10 mouse cellular contexts compared by ENCODE assay signal in genomic region chr1:152088030-152088429, GRCm38 (mm10). TPM values are rescaled to one million over a fixed set of nuclear protein-coding genes. Genes with fewer than 3 reads are reported as not detected.
A peak's percentile ranks its signal among the peaks of the same experiment; 100 is the strongest.
DNase-seq lines count a peak whose midpoint lies in the region; ATAC-seq and TF ChIP-seq lines count a peak whose summit lies in the region.
"Had no signal": no experiment of that assay in that cellular context is flagged by ENCODE, and none has a peak within 500 bp of the region (broad histone marks: within the 10 kb centered on the region; RNA-seq: fewer than 3 reads in every experiment).

No protein-coding gene starts in this region.

- no peaks in the 10 kb centered on the region for H3K27me3 ChIP-seq in heart, postnatal 0 days (ENCODE audit: control insufficient read depth, insufficient read depth, low read length)
- H3K27me3 ChIP-seq in embryonic facial prominence, embryonic 13.5 days = no peaks in the 10 kb centered on the region
- no peaks in the 10 kb centered on the region for H3K27me3 ChIP-seq in hindbrain, embryonic 12.5 days
- no peaks in the 10 kb centered on the region for H3K27me3 ChIP-seq in midbrain, embryonic 13.5 days

- WGBS in heart, postnatal 0 days = 71% methylated on average over 5 of the region's 5 CpGs
- WGBS in embryonic facial prominence, embryonic 13.5 days = 72% methylated on average over 5 of the region's 5 CpGs
- 61% methylated on average over 5 of the region's 5 CpGs for WGBS in hindbrain, embryonic 12.5 days
- WGBS in midbrain, embryonic 13.5 days = 46% methylated on average over 5 of the region's 5 CpGs

- intact Hi-C loops in heart, postnatal 10 days (cut with DNase I) = loop anchor here (5.0 kb wide), 1 partner anchor 199 kb away; no protein-coding TSS in a partner anchor
- intact Hi-C loops in left cerebral cortex, postnatal 14 days (cut with DNase I) = loop anchor here (5.0 to 10.0 kb wide), 3 partner anchors 83 to 266 kb away; no protein-coding TSS in a partner anchor

- peaks cover 32% of the 10 kb centered on the region for H3K4me1 ChIP-seq in heart, postnatal 0 days (ENCODE audit: control insufficient read depth, insufficient read depth)
- peaks cover 60% of the 10 kb centered on the region for H3K4me1 ChIP-seq in embryonic facial prominence, embryonic 13.5 days
- peaks cover 64% of the 10 kb centered on the region for H3K4me1 ChIP-seq in hindbrain, embryonic 12.5 days
- H3K4me1 ChIP-seq in midbrain, embryonic 13.5 days (replicated peaks) = peaks cover 68% of the 10 kb centered on the region

- H3K4me3 ChIP-seq in heart, postnatal 0 days (ENCODE audit: low read depth, low read length) = peak overlapping the region; percentile 87
- H3K4me3 ChIP-seq in embryonic facial prominence, embryonic 13.5 days = peak overlapping the region; percentile 86
- H3K4me3 ChIP-seq in hindbrain, embryonic 12.5 days = peak overlapping the region; percentile 77
- H3K4me3 ChIP-seq in midbrain, embryonic 13.5 days (replicated peaks) = peak overlapping the region; percentile 90

- H3K36me3 ChIP-seq in heart, postnatal 0 days (replicated peaks; ENCODE audit: control insufficient read depth, insufficient read depth, low read length) = no peaks in the 10 kb centered on the region
- H3K36me3 ChIP-seq in embryonic facial prominence, embryonic 13.5 days = no peaks in the 10 kb centered on the region
- no peaks in the 10 kb centered on the region for H3K36me3 ChIP-seq in hindbrain, embryonic 12.5 days
- no peaks in the 10 kb centered on the region for H3K36me3 ChIP-seq in midbrain, embryonic 13.5 days

- no peak for DNase-seq in heart, postnatal 0 days (ENCODE audit: low spot score)
- DNase-seq in heart, postnatal 10 days = no peak
- DNase-seq in left cerebral cortex, postnatal 14 days (ENCODE audit: low spot score in 2 of 2) = no peak
- no peak for DNase-seq in adrenal gland, postnatal 36 days
- no peak for DNase-seq in layer of hippocampus, adult 11-12 months (ENCODE audit: low spot score)
- DNase-seq: adrenal gland, adult 8-10 months had no signal

- no peak for ATAC-seq in heart, postnatal 0 days (ENCODE audit: insufficient read depth, low read depth)
- no peak for ATAC-seq in embryonic facial prominence, embryonic 13.5 days (ENCODE audit: insufficient number of reproducible peaks, insufficient read depth, low FRiP score, low TSS enrichment, low read depth)
- ATAC-seq in hindbrain, embryonic 12.5 days (ENCODE audit: low FRiP score) = no peak
- ATAC-seq in midbrain, embryonic 13.5 days = no peak

- no peak overlapping the region for H3K27ac ChIP-seq in heart, postnatal 0 days (ENCODE audit: low read depth)
- H3K27ac ChIP-seq in embryonic facial prominence, embryonic 13.5 days = no peak overlapping the region
- H3K27ac ChIP-seq in hindbrain, embryonic 12.5 days = no peak overlapping the region
- H3K27ac ChIP-seq in midbrain, embryonic 13.5 days = no peak overlapping the region
- H3K27ac ChIP-seq: macrophage had no signal

- peak overlapping the region; percentile 86; the same call in 1 of the 2 replicates for H3K9ac ChIP-seq in heart, postnatal 0 days (replicated peaks; ENCODE audit: low read depth, low read length)
- H3K9ac ChIP-seq in embryonic facial prominence, embryonic 13.5 days = peak overlapping the region; percentile 93; the same call in 1 of the 2 replicates
- peak overlapping the region; percentile 98 for H3K9ac ChIP-seq in hindbrain, embryonic 12.5 days
- H3K9ac ChIP-seq in midbrain, embryonic 13.5 days (replicated peaks) = peak overlapping the region; percentile 96

- no peaks in the 10 kb centered on the region for H3K9me3 ChIP-seq in heart, postnatal 0 days (replicated peaks; ENCODE audit: control insufficient read depth, low read length)
- H3K9me3 ChIP-seq in embryonic facial prominence, embryonic 13.5 days = no peaks in the 10 kb centered on the region
- H3K9me3 ChIP-seq in hindbrain, embryonic 12.5 days (replicated peaks) = no peaks in the 10 kb centered on the region
- no peaks in the 10 kb centered on the region for H3K9me3 ChIP-seq in midbrain, embryonic 13.5 days

- no peak for TF ChIP-seq CTCF in heart, postnatal 0 days (IDR thresholded peaks at IDR 0.05; ENCODE audit: low read depth)

- peak overlapping the region; percentile 86 for H3K4me2 ChIP-seq in heart, postnatal 0 days (ENCODE audit: low read depth, low read length)
- peak overlapping the region; percentile 87 for H3K4me2 ChIP-seq in embryonic facial prominence, embryonic 13.5 days
- H3K4me2 ChIP-seq in hindbrain, embryonic 12.5 days (replicated peaks) = peak overlapping the region; percentile 76
- H3K4me2 ChIP-seq in midbrain, embryonic 13.5 days (replicated peaks) = peak overlapping the region; percentile 84

- TF ChIP-seq EP300 in heart, postnatal 0 days (IDR thresholded peaks at IDR 0.05; ENCODE audit: low read depth) = no peak

RNA-seq across cellular contexts. Expression of gene 1700025G04Rik, which starts 1.9 kb away (rescaled TPM):
- 30.1 and 46.1 TPM in 2 replicates for total RNA-seq in heart, postnatal 0 days (2014; rRNA removed; ENCODE audit: low replicate concordance)
- polyA plus RNA-seq in heart, postnatal 0 days (2015; fragmentation: Nextera tagmentation; extraction: Ambion mirVana) = 13.0 and 13.8 TPM in 2 replicates
- total RNA-seq in heart, postnatal 10 days (2021) = 10 to 100 TPM; 56.4 to 60.5 TPM
- 38.9 and 45.4 TPM in 2 replicates for polyA plus RNA-seq in embryonic facial prominence, embryonic 13.5 days (2015; fragmentation: Nextera tagmentation; extraction: Ambion mirVana)
- polyA plus RNA-seq in hindbrain, embryonic 12.5 days (2016; fragmentation: Nextera tagmentation; extraction: Ambion mirVana) = 51.0 and 58.8 TPM in 2 replicates
- 37.6 and 41.1 TPM in 2 replicates for polyA plus RNA-seq in midbrain, embryonic 13.5 days (2015; fragmentation: Nextera tagmentation; extraction: Ambion mirVana)
- 10 to 100 TPM; 70.0 to 76.7 TPM for total RNA-seq in left cerebral cortex, postnatal 14 days (2021)
- 10 to 100 TPM; 51.0 to 92.3 TPM for total RNA-seq in adrenal gland, postnatal 36 days (2021)
